Mouse (Mus musculus) C2C12 (cell line): ENCODE data around the gene Samhd1. TPM values are rescaled to one million over a fixed set of nuclear protein-coding genes. Genes with fewer than 3 reads are reported as not detected.

Experiments used
- H3K27me3 ChIP-seq: one replicate; pipeline ENCODE4 v1.6.1; 2011; ENCODE audit not compliant: control insufficient read depth, insufficient read depth, insufficient read length
- H3K36me3 ChIP-seq: one replicate; pipeline ENCODE4 v1.6.1; 2011; ENCODE audit not compliant: control insufficient read depth, insufficient read depth
- H3K4me3 ChIP-seq: one replicate; pipeline ENCODE4 v1.5.1; 2011; ENCODE audit warnings: mild to moderate bottlenecking, control low read depth; ENCODE audit not compliant: poor library complexity, insufficient read depth, severe bottlenecking
- H3K79me2 ChIP-seq: one replicate; pipeline ENCODE4 v1.6.1; 2011; ENCODE audit not compliant: control insufficient read depth, insufficient read depth
- H3K79me3 ChIP-seq: one replicate; pipeline ENCODE4 v1.6.1; 2011; ENCODE audit warnings: low read depth, control low read depth
- H3ac ChIP-seq: one replicate; pipeline ENCODE3; 2011; ENCODE audit warnings: low read depth; ENCODE audit not compliant: control insufficient read depth, insufficient read length
- CEBPB ChIP-seq: IDR thresholded peaks from one replicate; pipeline ENCODE4 v1.6.1; 2011; ENCODE audit warnings: low read depth, mild to moderate bottlenecking, control low read depth, moderate library complexity
- CTCF ChIP-seq: IDR thresholded peaks from one replicate; pipeline ENCODE4 v1.5.1; 2011; ENCODE audit not compliant: control insufficient read depth, insufficient read depth, insufficient read length
- FOSL1 ChIP-seq: IDR thresholded peaks from one replicate; pipeline ENCODE4 v1.8.0; 2011; ENCODE audit warnings: mild to moderate bottlenecking, low read length; ENCODE audit not compliant: poor library complexity, insufficient read depth, severe bottlenecking
- MAX ChIP-seq: IDR thresholded peaks from one replicate; pipeline ENCODE4 v1.6.1; 2011; ENCODE audit warnings: mild to moderate bottlenecking, control low read depth
- MYOD1 ChIP-seq: IDR thresholded peaks from one replicate; pipeline ENCODE4 v1.6.1; 2011; ENCODE audit warnings: low read depth; ENCODE audit not compliant: control insufficient read depth, insufficient read length
- MYOG ChIP-seq: IDR thresholded peaks from one replicate; pipeline ENCODE4 v1.6.1; 2011; ENCODE audit not compliant: control insufficient read depth, insufficient read length; ENCODE audit errors: extremely low read depth
- USF1 ChIP-seq: IDR thresholded peaks from one replicate; pipeline ENCODE4 v1.6.1; 2011; ENCODE audit warnings: low read depth, mild to moderate bottlenecking, control low read depth, moderate library complexity
- polyA plus RNA-seq: library from polyadenylated mRNA; unstranded; fragments of >200 nt; fragmentation: generic; extraction: Trizol; gene quantifications from one replicate; pipeline ENCODE4 v1.2.1, GENCODE M21; 2012; ENCODE audit warnings: missing spikeins

Gene Samhd1
- polyA plus RNA-seq, 1 experiment: 30.2 TPM

DNA sequence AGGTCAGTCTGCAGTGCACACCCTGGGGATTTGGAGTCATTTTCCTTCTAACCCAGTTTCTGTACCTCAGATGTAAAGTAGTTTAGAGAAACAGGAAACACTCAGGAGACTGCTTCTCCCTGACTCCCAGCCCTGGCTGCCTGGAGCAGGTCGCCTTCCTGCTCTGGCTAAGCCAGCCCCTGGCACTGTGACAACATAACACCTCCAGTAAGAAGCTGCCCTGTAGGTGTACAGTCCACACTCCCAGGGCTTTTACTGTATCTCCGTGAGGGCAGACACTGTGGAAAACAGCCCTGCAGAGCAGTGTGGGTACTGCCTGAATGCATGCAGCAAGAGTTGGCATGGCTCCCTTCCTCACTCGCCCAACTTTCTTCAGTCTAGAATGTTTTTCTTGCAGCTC, 59.4 kb downstream of the Samhd1 start:
- no peaks in the 10 kb centered on the region for H3K27me3 ChIP-seq
- H3K4me3 ChIP-seq: no peak overlapping the region
- no peak overlapping the region for H3ac ChIP-seq
- TF ChIP-seq MYOG (no peak), CTCF (no peak), MYOD1 (no peak), USF1 (no peak), FOSL1 (no peak), MAX (no peak)
- peaks cover 61% of the 10 kb centered on the region for H3K79me3 ChIP-seq
- H3K79me2 ChIP-seq: peaks cover 81% of the 10 kb centered on the region
- H3K36me3 ChIP-seq: peaks cover 19% of the 10 kb centered on the region

DNA sequence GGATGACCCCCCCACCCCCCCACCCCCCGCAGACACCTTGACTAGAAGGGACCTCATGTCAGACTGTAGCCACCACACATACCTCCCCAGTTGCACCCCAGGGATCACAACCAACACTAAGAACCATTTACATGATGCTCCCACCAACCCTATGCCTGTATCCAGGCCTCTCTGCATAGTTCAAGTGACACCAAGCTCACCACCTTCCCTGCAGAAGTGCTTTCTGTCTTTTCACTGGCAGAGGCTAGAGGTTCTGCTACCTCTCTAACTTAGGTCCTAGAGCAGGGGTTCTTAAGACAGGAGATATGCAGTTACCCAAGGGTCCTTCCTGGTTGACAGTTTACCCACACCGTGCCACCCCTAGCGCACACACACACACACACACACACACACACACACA, 59.8 kb downstream of the Samhd1 start:
- H3K79me3 ChIP-seq: peaks cover 63% of the 10 kb centered on the region
- peaks cover 19% of the 10 kb centered on the region for H3K36me3 ChIP-seq
- H3K79me2 ChIP-seq: peaks cover 86% of the 10 kb centered on the region
- no peaks in the 10 kb centered on the region for H3K27me3 ChIP-seq
- no peak overlapping the region for H3K4me3 ChIP-seq
- TF ChIP-seq MYOG: no peak
- no peak for TF ChIP-seq MYOD1
- TF ChIP-seq MAX: no peak
- TF ChIP-seq CEBPB: no peak
- no peak for TF ChIP-seq FOSL1
- H3ac ChIP-seq: no peak overlapping the region

DNA sequence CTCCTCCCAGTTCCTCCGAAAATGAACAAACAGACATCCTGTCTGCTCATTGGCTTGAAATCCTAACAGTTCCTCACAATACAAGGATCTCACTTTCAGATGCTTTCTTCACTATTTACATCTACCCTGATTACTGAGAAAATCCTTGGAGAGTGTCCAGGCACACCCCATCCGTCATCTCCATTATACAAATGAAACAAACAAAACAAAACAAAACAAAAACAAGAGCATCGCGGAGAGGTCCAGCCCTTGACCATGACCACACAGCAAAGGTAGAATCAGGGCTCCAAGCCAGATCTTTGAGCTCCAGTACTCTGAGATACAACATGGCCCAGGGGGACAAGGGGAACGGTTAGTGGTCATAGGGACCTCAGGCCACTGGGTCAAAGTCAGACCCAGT, 60.3 kb downstream of the Samhd1 start:
- Histone ChIP-seq H3K79me3 (peaks cover 63% of the 10 kb centered on the region), H3K36me3 (peaks cover 19% of the 10 kb centered on the region), H3ac (no peak overlapping the region), H3K79me2 (peaks cover 90% of the 10 kb centered on the region), H3K27me3 (no peaks in the 10 kb centered on the region), H3K4me3 (no peak overlapping the region)
- no peak for TF ChIP-seq MYOG
- TF ChIP-seq CTCF: no peak
- no peak for TF ChIP-seq CEBPB
- no peak for TF ChIP-seq USF1
- TF ChIP-seq MAX: no peak

DNA sequence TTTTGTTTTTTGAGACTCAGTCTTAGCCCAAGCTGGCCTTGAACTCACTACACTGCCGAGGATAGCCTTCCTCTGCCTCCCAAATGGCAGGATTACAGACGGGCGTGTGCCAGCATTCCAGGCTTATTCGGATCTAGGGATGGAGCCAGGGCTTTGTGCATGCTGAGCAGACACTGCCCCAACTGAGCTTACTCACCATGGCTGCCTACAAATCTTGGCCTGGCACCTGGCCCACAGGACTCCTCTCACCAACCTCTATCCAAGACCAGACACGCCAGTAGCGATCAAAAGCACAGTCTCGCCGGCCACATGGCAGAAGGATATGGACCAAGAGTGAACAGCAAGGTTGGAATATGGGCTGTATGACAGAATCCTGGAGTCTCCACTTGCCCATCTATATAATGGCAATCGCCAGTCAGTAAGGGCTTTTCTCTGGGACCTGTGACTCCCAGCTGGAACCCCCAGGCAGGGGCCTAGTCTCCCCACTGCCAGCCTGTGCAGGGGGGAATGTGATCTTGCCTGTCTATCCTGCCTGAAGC, 60.8 kb downstream of the Samhd1 start:
- Histone ChIP-seq H3ac (no peak overlapping the region), H3K79me3 (peaks cover 66% of the 10 kb centered on the region), H3K36me3 (peaks cover 19% of the 10 kb centered on the region), H3K27me3 (no peaks in the 10 kb centered on the region), H3K4me3 (no peak overlapping the region), H3K79me2 (peaks cover 95% of the 10 kb centered on the region)
- peak; percentile 59 for TF ChIP-seq MAX
- no peak for TF ChIP-seq CEBPB
- TF ChIP-seq MYOG: no peak

DNA sequence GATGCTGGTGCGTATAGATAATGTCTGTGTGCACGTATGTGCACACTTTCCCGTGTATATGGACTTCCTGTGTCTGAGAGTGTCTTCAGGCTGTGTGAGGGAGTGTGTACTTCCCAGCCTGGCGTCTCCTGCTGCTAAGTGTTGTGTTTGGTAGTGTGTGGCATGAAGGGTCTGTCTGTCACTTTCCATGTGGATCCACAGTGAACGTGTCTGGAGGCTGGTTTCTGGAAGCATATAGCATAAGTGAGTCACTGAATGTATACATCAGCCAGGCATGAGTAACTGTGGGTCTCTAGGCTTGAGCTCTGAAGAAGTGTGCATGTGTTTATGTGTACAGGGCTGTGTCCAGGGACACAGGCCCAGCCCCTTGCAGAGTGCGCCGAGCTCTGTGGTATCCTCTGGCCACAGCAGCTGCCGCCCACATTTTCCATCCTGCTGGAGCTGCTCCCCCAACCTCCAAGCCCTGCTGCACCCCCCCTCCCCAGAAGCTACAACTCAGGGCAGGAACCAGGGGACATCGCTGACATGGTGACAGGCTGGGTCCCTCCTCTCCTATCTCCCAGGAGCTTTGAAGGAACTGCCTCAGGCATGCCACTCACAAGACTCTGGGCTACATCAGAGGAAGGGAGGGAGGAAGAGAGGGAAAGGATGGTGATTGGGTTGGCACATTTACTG, 61.5 kb downstream of the Samhd1 start:
- Histone ChIP-seq H3K79me3 (peaks cover 73% of the 10 kb centered on the region), H3K27me3 (no peaks in the 10 kb centered on the region), H3K79me2 (peaks cover 100% of the 10 kb centered on the region), H3ac (no peak overlapping the region), H3K4me3 (no peak overlapping the region), H3K36me3 (peaks cover 19% of the 10 kb centered on the region)
- TF ChIP-seq USF1 (no peak), MYOG (no peak), MYOD1 (no peak), FOSL1 (no peak), MAX (no peak), CEBPB (no peak), CTCF (no peak)

DNA sequence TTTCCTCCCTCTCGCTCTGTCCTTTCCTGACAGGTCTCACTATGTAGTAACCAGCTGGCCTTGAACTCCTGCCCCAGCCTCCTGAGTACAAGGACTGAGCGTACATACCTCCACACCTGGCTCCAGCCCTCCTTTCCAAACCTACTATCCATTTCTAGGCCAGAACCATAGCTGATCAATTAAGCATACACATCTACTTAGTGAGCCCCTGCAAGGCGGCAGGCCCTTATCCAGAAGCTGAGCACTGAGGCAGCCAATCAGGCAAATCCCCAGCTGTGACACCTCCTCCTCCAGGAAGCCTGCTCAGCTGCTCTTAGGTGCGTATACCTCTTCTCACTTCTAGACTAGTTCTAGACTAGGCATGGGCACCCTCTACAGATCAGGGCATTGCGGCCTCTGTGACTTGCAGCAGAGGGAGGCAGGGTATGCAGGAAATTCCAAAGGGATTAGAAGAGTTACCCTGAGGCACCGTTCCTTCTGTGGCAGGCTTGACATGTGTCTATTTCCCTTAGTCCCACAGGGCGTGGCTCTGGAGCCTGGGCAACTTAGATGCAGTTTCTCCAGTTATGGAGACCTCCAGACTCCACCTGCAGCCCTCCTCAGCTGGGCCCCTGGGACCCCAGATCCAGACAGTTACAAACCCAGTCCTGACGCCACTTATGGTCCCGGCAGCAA, 62.6 kb downstream of the Samhd1 start:
- H3K36me3 ChIP-seq: peaks cover 19% of the 10 kb centered on the region
- TF ChIP-seq MYOD1 (no peak), FOSL1 (no peak), USF1 (no peak), MYOG (no peak), CEBPB (no peak), MAX (no peak), CTCF (no peak)
- H3K4me3 ChIP-seq: no peak overlapping the region

More for the DNA sequence above, 62.6 kb downstream of the Samhd1 start:
- Histone ChIP-seq H3K27me3 (no peaks in the 10 kb centered on the region), H3ac (no peak overlapping the region), H3K79me3 (peaks cover 77% of the 10 kb centered on the region), H3K79me2 (peaks cover 100% of the 10 kb centered on the region)
